Mouse (Mus musculus): ENCODE data around the gene Arhgdia. TPM values are rescaled to one million over a fixed set of nuclear protein-coding genes. Genes with fewer than 3 reads are reported as not detected.
A peak's percentile ranks its signal among the peaks of the same experiment; 100 is the strongest.

Gene Arhgdia
- polyA plus RNA-seq, 1 experiment: 1,072 TPM

GRCm38 (mm10) chr11:120623961-120624679, 42.7 kb upstream of the Arhgdia start:
- Histone ChIP-seq H3K79me2 (ENCODE audit: control insufficient read depth, insufficient read depth) (peaks cover 74% of the 10 kb centered on the region), H3K27me3 (ENCODE audit: control insufficient read depth, insufficient read depth, insufficient read length) (no peaks in the 10 kb centered on the region), H3ac (ENCODE audit: control insufficient read depth, insufficient read length, low read depth) (peak overlapping the region; percentile 82), H3K4me3 (ENCODE audit: insufficient read depth, poor library complexity, severe bottlenecking) (peak overlapping the region; percentile 98), H3K79me3 (ENCODE audit: low read depth) (peaks cover 47% of the 10 kb centered on the region), H3K36me3 (ENCODE audit: control insufficient read depth, insufficient read depth) (peaks cover 71% of the 10 kb centered on the region)
- no peak for TF ChIP-seq MAX (IDR thresholded peaks at IDR 0.05)
- TF ChIP-seq CEBPB (IDR thresholded peaks at IDR 0.05; ENCODE audit: low read depth): no peak
- TF ChIP-seq MYOG (IDR thresholded peaks at IDR 0.05; ENCODE audit: control insufficient read depth, extremely low read depth, insufficient read length): no peak
- TF ChIP-seq FOSL1 (IDR thresholded peaks at IDR 0.05; ENCODE audit: insufficient read depth, low read length, poor library complexity, severe bottlenecking): no peak
- peak; percentile 75 for TF ChIP-seq CTCF (IDR thresholded peaks at IDR 0.05; ENCODE audit: control insufficient read depth, insufficient read depth, insufficient read length)
- no peak for TF ChIP-seq USF1 (IDR thresholded peaks at IDR 0.05; ENCODE audit: low read depth)

DNA sequence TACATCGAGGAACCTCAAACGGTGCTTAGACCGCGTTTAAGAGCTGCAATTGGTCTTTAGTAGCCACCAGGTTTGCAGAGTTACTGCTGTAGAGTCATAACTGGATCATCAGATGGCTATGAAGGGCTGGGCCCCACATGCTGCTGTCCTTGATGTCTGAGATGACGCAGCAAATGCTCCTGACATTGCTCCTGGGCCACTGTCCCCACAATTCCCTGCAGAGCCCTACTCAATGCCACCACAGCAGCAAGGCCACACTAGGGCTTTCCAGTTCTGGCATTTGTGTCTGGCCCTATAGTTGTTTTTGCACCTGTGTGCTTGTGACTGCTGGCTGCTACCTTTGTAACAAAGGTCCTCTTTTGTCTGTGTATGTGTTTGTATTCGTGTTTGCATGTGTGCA, 41.4 kb upstream of the Arhgdia start:
- no peaks in the 10 kb centered on the region for H3K27me3 ChIP-seq (ENCODE audit: control insufficient read depth, insufficient read depth, insufficient read length)
- H3K79me3 ChIP-seq (ENCODE audit: low read depth): peaks cover 35% of the 10 kb centered on the region
- H3K36me3 ChIP-seq (ENCODE audit: control insufficient read depth, insufficient read depth): peaks cover 73% of the 10 kb centered on the region
- no peak overlapping the region for H3ac ChIP-seq (ENCODE audit: control insufficient read depth, insufficient read length, low read depth)
- H3K4me3 ChIP-seq (ENCODE audit: insufficient read depth, poor library complexity, severe bottlenecking): no peak overlapping the region
- TF ChIP-seq FOSL1 (IDR thresholded peaks at IDR 0.05; ENCODE audit: insufficient read depth, low read length, poor library complexity, severe bottlenecking) (no peak), MAX (IDR thresholded peaks at IDR 0.05) (no peak), USF1 (IDR thresholded peaks at IDR 0.05; ENCODE audit: low read depth) (no peak), MYOG (IDR thresholded peaks at IDR 0.05; ENCODE audit: control insufficient read depth, extremely low read depth, insufficient read length) (no peak), CTCF (IDR thresholded peaks at IDR 0.05; ENCODE audit: control insufficient read depth, insufficient read depth, insufficient read length) (no peak), CEBPB (IDR thresholded peaks at IDR 0.05; ENCODE audit: low read depth) (no peak), MYOD1 (IDR thresholded peaks at IDR 0.05; ENCODE audit: control insufficient read depth, insufficient read length, low read depth) (no peak)
- peaks cover 61% of the 10 kb centered on the region for H3K79me2 ChIP-seq (ENCODE audit: control insufficient read depth, insufficient read depth)

GRCm38 (mm10) chr11:120620195-120620594, 38.8 kb upstream of the Arhgdia start:
- TF ChIP-seq MYOG (IDR thresholded peaks at IDR 0.05; ENCODE audit: control insufficient read depth, extremely low read depth, insufficient read length) (no peak), MAX (IDR thresholded peaks at IDR 0.05) (no peak), MYOD1 (IDR thresholded peaks at IDR 0.05; ENCODE audit: control insufficient read depth, insufficient read length, low read depth) (no peak), USF1 (IDR thresholded peaks at IDR 0.05; ENCODE audit: low read depth) (no peak), CEBPB (IDR thresholded peaks at IDR 0.05; ENCODE audit: low read depth) (no peak), CTCF (IDR thresholded peaks at IDR 0.05; ENCODE audit: control insufficient read depth, insufficient read depth, insufficient read length) (no peak), FOSL1 (IDR thresholded peaks at IDR 0.05; ENCODE audit: insufficient read depth, low read length, poor library complexity, severe bottlenecking) (no peak)
- H3K36me3 ChIP-seq (ENCODE audit: control insufficient read depth, insufficient read depth): peaks cover 59% of the 10 kb centered on the region
- no peak overlapping the region for H3ac ChIP-seq (ENCODE audit: control insufficient read depth, insufficient read length, low read depth)
- peaks cover 60% of the 10 kb centered on the region for H3K79me2 ChIP-seq (ENCODE audit: control insufficient read depth, insufficient read depth)
- peaks cover 29% of the 10 kb centered on the region for H3K79me3 ChIP-seq (ENCODE audit: low read depth)
- H3K27me3 ChIP-seq (ENCODE audit: control insufficient read depth, insufficient read depth, insufficient read length): no peaks in the 10 kb centered on the region
- H3K4me3 ChIP-seq (ENCODE audit: insufficient read depth, poor library complexity, severe bottlenecking): no peak overlapping the region

- no peak overlapping the region for H3ac ChIP-seq (ENCODE audit: control insufficient read depth, insufficient read length, low read depth)
- no peaks in the 10 kb centered on the region for H3K27me3 ChIP-seq (ENCODE audit: control insufficient read depth, insufficient read depth, insufficient read length)
- H3K36me3 ChIP-seq (ENCODE audit: control insufficient read depth, insufficient read depth): peaks cover 68% of the 10 kb centered on the region
- H3K4me3 ChIP-seq (ENCODE audit: insufficient read depth, poor library complexity, severe bottlenecking): no peak overlapping the region
- TF ChIP-seq MAX (IDR thresholded peaks at IDR 0.05) (no peak), CTCF (IDR thresholded peaks at IDR 0.05; ENCODE audit: control insufficient read depth, insufficient read depth, insufficient read length) (no peak), USF1 (IDR thresholded peaks at IDR 0.05; ENCODE audit: low read depth) (no peak), FOSL1 (IDR thresholded peaks at IDR 0.05; ENCODE audit: insufficient read depth, low read length, poor library complexity, severe bottlenecking) (no peak)
- H3K79me3 ChIP-seq (ENCODE audit: low read depth): peaks cover 26% of the 10 kb centered on the region
- H3K79me2 ChIP-seq (ENCODE audit: control insufficient read depth, insufficient read depth): peaks cover 50% of the 10 kb centered on the region
Measured at GRCm38 (mm10) chr11:120618619-120619535, 37.5 kb upstream of the Arhgdia start.

GRCm38 (mm10) chr11:120617519-120618112, 36.2 kb upstream of the Arhgdia start, which contains the start of gene Pcyt2:
Gene Pcyt2 (minus strand): TSS chr11:120617936.
- H3K36me3 ChIP-seq (ENCODE audit: control insufficient read depth, insufficient read depth): peaks cover 63% of the 10 kb centered on the region
- peak within 1 kb of the TSS; percentile 86 for H3K4me3 ChIP-seq (ENCODE audit: insufficient read depth, poor library complexity, severe bottlenecking)
- H3ac ChIP-seq (ENCODE audit: control insufficient read depth, insufficient read length, low read depth): peak within 1 kb of the TSS; percentile 89
- H3K27me3 ChIP-seq (ENCODE audit: control insufficient read depth, insufficient read depth, insufficient read length): no peaks in the 10 kb centered on the region
- peaks cover 37% of the 10 kb centered on the region for H3K79me2 ChIP-seq (ENCODE audit: control insufficient read depth, insufficient read depth)
- H3K79me3 ChIP-seq (ENCODE audit: low read depth): peaks cover 18% of the 10 kb centered on the region
- TF ChIP-seq CEBPB (IDR thresholded peaks at IDR 0.05; ENCODE audit: low read depth): no peak
- no peak for TF ChIP-seq USF1 (IDR thresholded peaks at IDR 0.05; ENCODE audit: low read depth)
- peak; percentile 33 for TF ChIP-seq MAX (IDR thresholded peaks at IDR 0.05)

All from C2C12 (cell line).